Mouse (Mus musculus) right cerebral cortex, postnatal 36 days (tissue): ENCODE data around the gene Tmcc3.

Experiments used
- DNase-seq, 2 experiments: peaks; one replicate each; pipeline ENCODE4 v3.0.0; 2022; ENCODE audit warnings: low spot score in 2 of 2, mixed read lengths in 1 of 2

The Tmcc3 gene

GRCm38 (mm10) chr10:94466313-94466712 is 154.6 kb downstream of the Tmcc3 start:
- DNase-seq = peak in 1 of 2 experiments; percentile 13

DNA sequence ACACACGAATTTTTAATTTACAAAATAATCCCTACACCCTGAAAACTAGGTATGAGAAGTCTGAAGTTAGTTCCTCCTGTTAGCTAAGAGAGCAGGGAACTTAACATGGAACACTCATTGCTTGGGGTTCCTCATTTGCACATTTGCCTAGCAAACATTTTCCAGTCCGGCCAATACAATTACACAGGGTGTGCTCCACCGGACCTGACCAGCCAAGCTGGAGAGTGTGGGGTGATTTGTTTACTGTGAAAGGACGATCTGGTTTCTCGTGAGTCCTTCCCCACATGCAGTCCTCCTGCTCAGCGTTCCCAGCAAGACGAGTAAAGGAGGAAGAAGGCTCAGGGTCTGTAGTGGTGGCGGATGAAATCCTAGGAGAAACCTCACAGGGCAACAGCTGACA is 159.7 kb downstream of the Tmcc3 start:
- no peak for DNase-seq

GRCm38 (mm10) chr10:94473501-94473900 is 161.8 kb downstream of the Tmcc3 start:
- DNase-seq = no peak

DNA sequence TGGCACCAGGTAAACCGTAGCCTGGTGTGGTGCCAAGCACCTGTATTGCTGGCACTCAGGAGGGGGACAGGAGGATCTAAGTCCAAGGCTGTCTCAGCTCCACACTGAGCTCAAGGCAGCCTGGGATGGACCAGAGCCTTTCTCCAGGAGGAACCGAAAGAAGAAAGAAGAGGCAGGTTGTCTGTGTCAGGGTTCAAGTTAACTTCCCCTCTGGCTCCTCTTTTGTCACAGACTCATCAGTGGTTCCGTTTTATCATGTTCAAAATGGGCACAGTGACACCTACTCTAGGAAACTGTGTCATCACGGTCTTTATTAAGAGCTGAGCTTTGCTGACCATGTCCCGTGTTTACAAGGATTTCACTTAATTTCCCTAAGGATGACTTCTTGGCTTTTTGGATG is 162.4 kb downstream of the Tmcc3 start:
- no peak for DNase-seq

DNA sequence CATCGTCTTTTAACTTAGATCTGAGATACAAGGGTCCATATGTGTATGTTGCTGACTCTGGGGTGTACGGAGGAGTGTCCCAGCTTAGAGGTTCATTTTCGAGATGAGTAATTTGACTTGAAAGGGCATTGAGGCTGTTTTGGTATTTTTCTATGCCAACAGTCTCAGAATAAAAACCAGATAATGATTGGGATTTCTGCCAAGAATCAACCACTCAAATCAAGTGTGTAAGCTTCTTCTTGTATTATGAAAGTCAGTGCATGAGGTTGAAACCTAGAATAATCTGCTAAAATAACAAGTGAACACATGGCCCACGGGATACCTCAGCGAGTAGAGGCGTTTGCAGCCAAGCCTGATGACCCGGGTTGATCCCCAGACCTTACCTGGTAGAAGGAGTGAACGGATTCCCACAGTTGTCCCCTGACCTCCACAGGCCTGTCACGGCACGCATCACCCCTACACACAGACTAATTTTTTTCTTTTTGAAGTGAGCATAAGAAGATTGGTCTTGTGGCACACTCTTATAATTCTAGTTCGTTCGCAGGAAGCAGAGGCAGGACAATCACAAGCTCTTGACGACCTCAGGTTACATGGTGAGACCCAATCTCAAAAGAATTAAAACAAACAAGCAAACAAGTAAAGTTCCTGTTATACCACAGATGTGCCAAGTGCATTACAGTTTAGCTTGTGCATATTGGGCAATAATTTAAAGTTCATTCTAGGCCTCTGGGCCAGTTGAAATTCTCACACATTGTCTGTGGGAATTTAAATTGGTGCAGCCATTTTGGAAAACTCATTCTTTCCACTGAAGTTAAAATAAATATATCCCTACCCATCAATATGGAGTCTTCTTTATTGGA is 165.8 kb downstream of the Tmcc3 start:
- DNase-seq = no peak

GRCm38 (mm10) chr10:94479646-94480045 is 167.9 kb downstream of the Tmcc3 start:
- no peak for DNase-seq

DNA sequence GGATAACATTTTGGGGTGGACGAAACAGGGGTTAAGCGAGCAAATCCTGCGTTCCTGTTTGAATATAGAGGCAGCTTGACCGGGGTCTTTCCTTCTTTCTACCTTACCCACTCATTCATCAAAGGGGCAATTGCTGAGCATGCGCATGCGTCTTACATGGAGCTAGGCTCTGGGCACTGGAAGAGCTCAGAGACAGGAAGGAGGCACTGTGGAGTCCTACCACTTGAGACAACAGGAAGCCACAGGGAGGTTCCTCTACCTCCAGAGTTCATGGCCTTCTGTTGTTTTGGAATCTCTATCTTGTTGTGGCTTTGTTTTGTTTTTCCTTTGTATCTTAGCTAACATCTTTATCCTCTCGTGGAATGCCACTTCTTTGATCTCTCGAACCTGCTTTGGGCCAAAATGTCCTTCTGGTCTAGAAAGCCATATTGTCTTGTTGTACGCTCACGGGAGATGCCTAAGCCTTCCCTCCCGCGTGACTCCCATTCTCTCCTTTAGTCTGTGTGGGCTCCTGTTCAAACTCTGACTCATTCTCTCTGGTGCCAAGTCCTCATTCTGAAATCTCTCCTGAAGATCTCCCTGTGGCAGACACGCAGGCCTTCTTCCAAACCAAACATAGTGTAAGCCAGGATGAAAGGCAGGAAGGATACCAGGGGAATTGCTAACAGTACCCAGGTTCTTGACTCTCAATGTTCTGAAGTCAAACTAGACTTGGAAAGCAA is 168.8 kb downstream of the Tmcc3 start:
- DNase-seq = peak; percentile 22 to 49

DNA sequence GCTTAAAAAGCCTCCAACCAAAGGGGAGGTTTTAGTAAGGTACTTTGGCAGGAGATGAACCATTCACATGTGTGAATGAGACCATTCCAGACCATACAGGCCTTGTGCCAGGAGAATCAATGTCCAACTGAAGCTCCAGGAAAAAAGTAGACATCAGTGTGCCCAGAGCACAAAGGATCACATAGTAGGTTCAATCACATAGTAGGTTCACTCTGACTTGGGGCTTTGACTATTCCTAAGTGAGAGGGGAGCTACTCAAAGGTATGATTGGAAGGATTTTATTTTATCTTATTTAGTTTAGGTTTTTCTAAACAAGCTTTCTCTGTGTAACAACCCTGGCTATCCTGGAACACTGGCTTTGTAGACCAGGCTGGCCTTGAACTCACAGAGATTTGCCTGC is 169.9 kb downstream of the Tmcc3 start:
- no peak for DNase-seq

DNA sequence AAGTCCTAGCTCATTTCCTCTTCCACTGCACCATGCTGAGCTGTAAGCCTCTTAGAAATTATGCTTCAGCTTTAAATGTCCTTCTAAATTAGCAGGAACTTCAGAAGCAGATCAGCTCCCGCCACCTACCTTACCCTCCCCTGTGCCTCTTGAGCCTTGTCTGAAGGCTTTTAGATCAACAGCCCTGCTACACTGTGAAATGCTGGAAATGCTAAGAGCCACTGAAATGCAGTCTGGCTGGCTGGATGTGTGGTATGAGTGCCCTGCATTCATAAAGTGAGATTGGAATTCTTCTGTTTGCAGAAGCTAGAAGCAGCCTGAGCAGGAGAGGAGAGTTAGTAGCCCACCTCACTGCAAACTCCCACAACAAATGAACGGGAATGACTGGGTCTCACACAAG is 174.4 kb downstream of the Tmcc3 start:
- DNase-seq = no peak

- DNase-seq = no peak
These were observed 177.8 kb downstream of the Tmcc3 start for GRCm38 (mm10) chr10:94489509-94489908.

DNA sequence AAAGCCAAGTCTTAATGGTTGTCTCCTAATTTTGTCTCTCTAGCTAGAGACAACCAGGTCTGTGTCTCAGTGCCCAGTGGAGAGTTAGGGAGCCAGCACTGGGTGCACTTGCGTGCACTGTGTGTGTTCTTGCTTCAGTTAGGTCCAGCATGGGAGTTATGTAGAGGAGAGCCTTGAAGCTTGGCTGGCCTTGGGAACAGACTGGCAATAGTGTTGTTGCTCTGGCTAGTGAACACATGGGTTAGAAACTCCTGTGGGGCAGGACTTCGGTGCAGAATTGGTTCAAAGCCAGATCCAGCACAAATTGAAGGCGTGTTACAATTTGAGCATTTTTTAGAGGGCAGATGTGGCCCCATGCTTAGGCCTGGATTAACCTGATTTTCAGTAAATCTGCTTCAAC is 179.3 kb downstream of the Tmcc3 start:
- DNase-seq = no peak

DNA sequence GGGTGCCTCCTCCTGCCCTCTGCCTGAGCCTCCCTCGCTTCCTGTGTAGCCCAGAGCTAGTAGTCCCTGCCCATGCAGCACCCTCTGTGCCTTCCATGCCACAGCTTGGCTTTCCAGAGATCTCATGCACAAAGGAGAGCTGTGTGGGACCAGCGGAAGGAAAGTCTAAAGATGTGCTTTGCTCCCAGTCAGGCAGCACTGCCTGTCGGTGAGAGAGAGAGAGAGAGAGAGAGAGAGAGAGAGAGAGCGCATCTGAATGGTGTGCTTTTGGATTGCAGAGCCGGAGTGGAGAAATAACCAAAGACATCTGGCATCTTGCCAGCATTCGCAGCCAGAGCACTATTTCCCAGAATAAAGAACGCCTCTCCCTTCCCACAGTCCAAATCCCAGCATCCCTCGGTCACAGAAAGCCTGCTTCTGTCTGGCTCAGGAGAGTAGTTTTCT is 182.7 kb downstream of the Tmcc3 start:
- peak; percentile 52 to 56 for DNase-seq

DNA sequence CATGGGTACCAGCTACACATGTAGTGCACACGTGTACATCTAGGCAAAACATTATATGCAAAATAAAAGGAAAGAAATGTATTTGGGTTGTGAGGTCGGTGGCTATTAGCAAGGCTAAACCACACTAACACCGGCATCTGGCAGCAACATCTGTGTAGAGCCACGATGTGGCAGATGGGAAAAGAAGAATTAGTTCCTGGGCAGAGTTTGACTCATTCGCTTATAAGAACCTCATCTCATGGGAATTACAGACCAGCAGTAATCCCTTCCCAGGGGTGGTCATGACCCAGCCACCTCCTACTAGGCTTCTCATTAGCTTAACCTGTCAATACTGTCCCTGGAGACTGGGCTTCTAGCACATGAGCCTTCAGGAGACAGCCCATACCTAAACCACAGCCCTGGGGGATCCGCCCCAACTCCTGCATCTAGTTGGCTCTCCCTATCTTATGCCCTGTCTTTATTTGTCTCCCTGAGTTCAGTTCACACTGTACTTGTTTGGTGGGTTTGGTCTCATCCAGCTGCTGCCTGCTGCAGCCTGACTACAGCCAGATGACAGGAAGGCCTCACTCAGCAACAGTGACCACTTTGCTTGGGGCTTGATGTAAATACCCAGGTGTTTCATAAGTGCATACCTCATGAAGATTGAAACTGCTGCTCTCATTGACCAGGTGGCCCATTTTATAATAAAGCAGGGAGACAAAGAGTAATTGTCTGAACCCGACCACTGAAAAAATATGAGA is 183.9 kb downstream of the Tmcc3 start:
- no peak for DNase-seq

DNA sequence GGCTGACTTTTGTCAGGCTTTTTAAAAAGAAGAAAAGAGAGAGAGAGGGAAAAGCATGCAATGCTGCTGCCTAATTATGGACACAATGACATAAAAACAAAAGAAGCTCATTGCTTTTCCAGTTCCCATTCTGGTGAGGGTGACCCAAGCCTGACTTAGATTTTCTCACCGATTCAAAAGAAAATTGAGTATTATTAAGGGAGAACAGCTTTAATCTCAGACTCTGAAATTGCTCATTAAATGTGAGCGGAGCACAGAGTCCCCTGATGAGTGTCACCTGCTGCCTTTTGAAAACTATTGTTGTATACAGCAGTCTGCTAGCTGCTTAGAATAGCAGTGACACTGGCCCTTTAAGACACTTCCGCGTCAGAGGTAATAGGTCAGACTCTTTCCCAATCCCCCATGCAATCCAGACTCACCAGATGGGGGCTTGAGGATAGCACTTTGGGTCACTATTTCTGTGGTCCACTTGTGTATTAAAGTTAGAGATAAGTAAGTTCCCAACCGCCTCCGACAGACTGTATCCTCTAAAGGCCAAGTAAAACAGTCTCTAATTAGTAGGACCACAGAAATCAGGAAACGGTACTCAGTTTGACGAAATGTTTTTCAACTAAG is 185.2 kb downstream of the Tmcc3 start:
- DNase-seq = no peak

DNA sequence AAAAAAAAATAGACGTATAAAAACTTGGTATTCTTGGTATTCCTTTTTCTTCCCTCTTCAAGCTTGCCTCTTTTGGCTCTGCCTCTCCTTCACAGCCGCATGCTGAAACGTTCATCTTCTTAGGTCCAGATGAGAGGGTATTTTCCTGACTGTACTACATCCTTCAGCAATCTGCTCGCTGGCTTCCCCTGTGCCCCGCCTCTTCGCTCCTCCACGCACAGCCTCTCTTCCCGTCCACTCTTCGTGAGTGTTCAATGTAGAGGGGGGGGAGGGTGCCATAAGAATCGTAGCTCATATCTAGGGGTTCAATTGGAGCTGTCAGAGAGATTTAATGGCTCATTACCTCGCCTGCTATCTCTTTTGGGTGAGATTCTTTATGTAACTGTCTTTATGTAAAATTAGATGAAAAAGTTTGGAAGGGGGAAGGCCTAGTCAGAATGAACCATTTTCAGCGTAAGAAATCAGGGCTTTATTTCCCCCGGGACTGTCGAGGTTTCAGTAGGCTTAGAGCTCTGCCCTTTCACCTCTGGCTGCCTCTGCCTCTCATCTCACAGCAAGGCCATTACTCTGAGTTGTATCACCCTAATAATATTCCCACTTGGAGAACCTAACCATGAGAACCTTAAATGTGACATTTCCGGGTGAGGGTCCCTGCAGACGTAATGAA is 188.6 kb downstream of the Tmcc3 start:
- DNase-seq = no peak

DNA sequence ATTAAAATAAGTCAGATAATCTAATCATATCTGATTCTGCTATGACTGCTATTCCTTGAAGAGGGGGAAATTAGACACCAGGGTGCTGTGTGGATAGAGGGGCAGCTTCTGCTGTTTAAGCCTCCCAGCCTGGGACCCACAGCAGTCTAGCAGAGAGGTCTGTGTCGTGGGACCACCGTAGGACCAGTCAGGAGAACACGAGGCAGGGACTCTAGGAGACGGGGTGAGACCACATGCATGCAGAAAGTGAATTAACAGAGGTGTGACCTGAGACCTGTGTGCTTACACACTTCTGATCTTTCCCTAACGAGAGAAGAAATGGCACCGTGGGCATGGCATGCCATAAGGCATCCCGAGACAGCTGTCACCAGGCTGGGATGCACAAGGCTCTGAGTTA is 189.1 kb downstream of the Tmcc3 start:
- DNase-seq = no peak

DNA sequence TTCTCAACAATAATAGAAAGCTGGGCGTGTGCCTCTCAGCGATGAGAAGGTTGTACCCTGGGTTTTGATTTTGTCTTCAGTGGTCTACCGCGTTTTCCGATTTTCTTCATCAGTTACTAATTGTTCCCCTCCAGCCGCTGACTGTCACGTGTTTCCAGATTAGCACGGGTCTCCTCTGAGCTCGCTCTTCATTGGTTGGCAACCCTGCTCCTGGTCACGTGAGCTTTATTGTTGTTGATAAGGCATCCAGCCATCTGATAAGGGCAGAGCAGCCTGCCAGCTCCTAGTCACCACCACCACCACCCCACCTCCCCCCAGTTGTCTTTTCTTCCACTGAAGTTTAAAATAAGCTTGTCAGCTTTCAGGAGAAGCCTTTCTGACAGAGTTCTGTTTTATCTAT is 190.0 kb downstream of the Tmcc3 start:
- DNase-seq = no peak

DNA sequence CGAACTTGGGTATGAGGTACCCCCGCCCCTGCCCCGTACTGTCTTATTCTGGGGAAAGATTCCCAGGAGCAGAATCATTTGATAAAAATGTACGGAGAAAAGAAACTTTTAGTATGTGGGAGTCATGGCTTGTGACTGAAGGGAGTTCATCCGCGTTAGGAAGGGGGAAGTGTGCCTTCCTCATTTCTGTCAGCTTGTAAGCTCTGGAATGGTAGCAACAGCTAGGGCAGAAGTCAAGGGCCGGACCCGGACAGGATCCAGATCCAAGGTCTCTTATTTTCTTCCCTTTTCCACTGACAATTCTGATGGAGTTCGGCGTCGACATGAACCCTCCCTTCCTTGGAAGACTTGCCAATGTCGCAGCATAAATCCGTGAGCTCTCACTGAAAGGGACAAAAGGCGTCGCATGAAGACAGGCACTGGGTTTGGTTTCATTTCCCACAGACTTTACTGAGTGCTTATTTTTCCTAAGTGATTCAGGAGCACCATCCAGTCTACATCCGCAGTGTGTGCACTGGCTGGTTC is 193.6 kb downstream of the Tmcc3 start:
- no peak for DNase-seq

DNA sequence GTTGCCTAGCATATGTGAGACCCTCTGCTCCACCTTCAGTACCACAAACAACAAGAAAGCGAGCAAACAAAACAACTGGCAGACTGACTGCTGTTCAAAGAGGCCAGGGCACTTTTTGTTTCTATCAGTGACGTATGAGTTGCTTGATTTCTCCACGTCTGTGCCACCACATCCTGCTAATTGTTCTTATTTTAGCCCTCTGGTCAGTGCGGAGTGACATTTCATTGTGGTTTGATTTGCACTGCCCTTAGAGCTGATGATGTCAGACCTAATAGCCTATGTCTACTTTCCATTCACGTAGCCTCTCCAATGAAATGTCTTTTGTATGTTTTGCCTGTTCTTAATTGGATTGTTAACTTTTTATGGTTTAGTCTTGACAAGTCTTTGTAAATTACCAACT is 197.1 kb downstream of the Tmcc3 start:
- no peak for DNase-seq

DNA sequence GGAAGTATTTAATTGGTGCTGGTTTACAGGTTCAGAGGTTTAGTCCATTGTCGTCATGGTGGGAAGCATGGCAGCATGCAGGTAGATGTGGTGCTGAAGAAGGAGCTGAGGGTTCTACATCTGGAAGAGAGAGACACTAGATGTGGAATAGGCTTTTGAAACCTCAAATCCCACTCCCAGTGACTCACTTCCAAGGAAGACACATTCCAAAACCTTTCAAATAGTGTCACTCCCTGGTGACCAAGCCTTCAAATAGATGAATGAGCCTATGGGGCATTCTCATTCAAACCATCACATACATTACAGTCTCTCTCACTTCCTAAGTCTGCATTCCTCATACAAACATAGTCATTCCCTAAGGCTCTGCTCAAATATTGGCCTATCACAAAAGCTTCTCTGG is 201.0 kb downstream of the Tmcc3 start:
- no peak for DNase-seq

GRCm38 (mm10) chr10:94514091-94514505 is 202.3 kb downstream of the Tmcc3 start:
- DNase-seq = no peak
